Mouse (Mus musculus) small intestine, adult 2 months (tissue): ENCODE measurements around the gene Med21. TPM values are rescaled to one million over a fixed set of nuclear protein-coding genes. Genes with fewer than 3 reads are reported as not detected.

Source experiments
- H3K27ac ChIP-seq: fragments of 200-500 bp; 2 replicates; pipeline ENCODE4 v1.5.1; 2012; ENCODE audit warnings: low read depth, low read length, control low read depth, inconsistent platforms; ENCODE audit not compliant: insufficient read depth
- H3K27me3 ChIP-seq: fragments of 200-500 bp; 2 replicates; pipeline ENCODE4 v1.6.1; 2012; ENCODE audit warnings: mild to moderate bottlenecking, moderate library complexity, low read length, inconsistent platforms; ENCODE audit not compliant: control insufficient read depth, insufficient read depth
- H3K36me3 ChIP-seq: fragments of 200-500 bp; 2 replicates; pipeline ENCODE4 v1.6.1; 2012; ENCODE audit warnings: mild to moderate bottlenecking, low read length, control low read depth, inconsistent platforms; ENCODE audit not compliant: control insufficient read depth, insufficient read depth
- H3K4me1 ChIP-seq: fragments of 200-500 bp; 2 replicates; pipeline ENCODE4 v1.6.1; 2012; ENCODE audit warnings: low read length, inconsistent platforms, mixed read lengths; ENCODE audit not compliant: control insufficient read depth, insufficient read depth, insufficient read length
- H3K4me3 ChIP-seq: fragments of 200-500 bp; 2 replicates; pipeline ENCODE4 v1.5.1; 2012; ENCODE audit warnings: low read depth, mild to moderate bottlenecking, control low read depth, inconsistent platforms, low read length, moderate library complexity
- CTCF ChIP-seq: fragments of 200-500 bp; IDR thresholded peaks from 2 replicates; pipeline ENCODE4 v1.5.1; 2012; ENCODE audit warnings: low read depth, mild to moderate bottlenecking, control low read depth, inconsistent platforms, low read length, moderate library complexity, mixed read lengths; ENCODE audit not compliant: insufficient replicate concordance, insufficient read length; ENCODE audit errors: extremely low read depth
- POLR2A ChIP-seq: fragments of 200-500 bp; IDR thresholded peaks from 2 replicates; pipeline ENCODE4 v1.6.1; 2012; ENCODE audit warnings: low read depth, mild to moderate bottlenecking, control low read depth, inconsistent platforms, low read length, moderate library complexity
- WGBS: fragments of 180-500 bp; shearing (Covaris S2); methylation state at CpG from one replicate; pipeline ENCODE4 v1.1.7; 2018; 5-methylcytosine and 5-hydroxymethylcytosine counted together
- polyA plus RNA-seq: library from polyadenylated mRNA; depleted of rRNA; stranded (reverse); fragments of >200 nt; gene quantifications from 2 replicates; pipeline ENCODE4 v1.2.3, GENCODE M21; 2012

Gene Med21
- polyA plus RNA-seq, 1 experiment = 6.9 TPM

DNA sequence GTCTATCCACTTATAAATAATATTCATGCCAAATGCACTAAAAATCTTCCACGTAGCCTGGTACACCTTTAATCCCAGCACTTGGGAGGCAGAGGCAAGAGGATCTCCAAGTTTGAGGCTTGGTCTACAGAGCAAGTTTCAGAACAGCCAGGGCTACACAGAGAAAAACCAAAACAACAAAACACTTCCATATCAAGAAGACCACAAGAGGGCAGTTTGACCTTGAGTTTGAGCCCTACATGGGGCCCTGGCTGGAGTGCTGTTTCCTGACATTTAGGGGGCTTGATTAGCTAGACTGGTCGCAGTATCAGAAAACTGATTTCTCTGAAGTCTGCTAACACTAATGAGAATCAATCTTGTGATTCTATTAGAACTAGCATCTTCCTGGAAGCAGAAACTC, 18.2 kb downstream of the Med21 start:
- Histone ChIP-seq H3K4me3 (no peak overlapping the region), H3K36me3 (no peaks in the 10 kb centered on the region), H3K27ac (no peak overlapping the region), H3K4me1 (peaks cover 12% of the 10 kb centered on the region), H3K27me3 (no peaks in the 10 kb centered on the region)
- peak; percentile 21; the same call in 1 of the 2 replicates for TF ChIP-seq CTCF
- TF ChIP-seq POLR2A = no peak
- 63% methylated on average over 2 of the region's 2 CpGs for WGBS

GRCm38 (mm10) chr6:146661655-146662054, 19.3 kb downstream of the Med21 start:
- WGBS = 72% methylated on average over 5 of the region's 5 CpGs
- H3K4me3 ChIP-seq = no peak overlapping the region
- H3K4me1 ChIP-seq = peaks cover 12% of the 10 kb centered on the region
- H3K27ac ChIP-seq = no peak overlapping the region
- H3K36me3 ChIP-seq = no peaks in the 10 kb centered on the region
- H3K27me3 ChIP-seq = no peaks in the 10 kb centered on the region
- TF ChIP-seq CTCF (no peak), POLR2A (no peak)

- no peak overlapping the region for H3K4me3 ChIP-seq
- TF ChIP-seq CTCF = peak; percentile 87
- no peak for TF ChIP-seq POLR2A
- WGBS = 41% methylated on average over 5 of the region's 5 CpGs
- no peaks in the 10 kb centered on the region for H3K36me3 ChIP-seq
- H3K4me1 ChIP-seq = peaks cover 12% of the 10 kb centered on the region
- no peak overlapping the region for H3K27ac ChIP-seq
- H3K27me3 ChIP-seq = no peaks in the 10 kb centered on the region
Measured at GRCm38 (mm10) chr6:146662679-146663078, 20.3 kb downstream of the Med21 start.

DNA sequence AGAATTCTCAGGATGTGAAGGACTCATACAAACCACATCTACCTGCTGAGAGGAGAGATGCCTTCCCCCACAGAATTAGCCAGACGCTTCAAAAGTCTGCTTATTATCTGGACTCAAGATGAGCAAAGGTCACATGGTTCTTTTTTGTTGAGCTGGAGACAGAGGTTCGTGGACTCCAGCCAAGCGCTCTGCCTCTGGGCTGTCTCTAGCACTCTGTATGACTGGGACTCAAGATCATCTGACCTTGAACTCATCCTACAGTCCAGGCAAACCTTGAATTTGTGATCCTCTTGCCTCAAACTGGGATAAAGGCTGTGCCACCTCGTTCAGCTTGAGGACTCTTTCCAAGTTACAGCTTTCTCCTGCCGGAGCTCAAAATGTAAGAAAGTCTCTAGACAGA, 21.8 kb downstream of the Med21 start:
- no peak overlapping the region for H3K4me3 ChIP-seq
- 34% methylated on average over 5 of the region's 5 CpGs for WGBS

GRCm38 (mm10) chr6:146664917-146665316, 22.6 kb downstream of the Med21 start:
- TF ChIP-seq CTCF (no peak), POLR2A (no peak)
- no peak overlapping the region for H3K4me3 ChIP-seq
- H3K4me1 ChIP-seq = peaks cover 12% of the 10 kb centered on the region
- H3K36me3 ChIP-seq = no peaks in the 10 kb centered on the region
- 41% methylated on average over 5 of the region's 5 CpGs for WGBS
- no peak overlapping the region for H3K27ac ChIP-seq
- H3K27me3 ChIP-seq = no peaks in the 10 kb centered on the region

More for the DNA sequence above, 21.8 kb downstream of the Med21 start:
- Histone ChIP-seq H3K4me1 (peaks cover 12% of the 10 kb centered on the region), H3K36me3 (no peaks in the 10 kb centered on the region), H3K27ac (no peak overlapping the region), H3K27me3 (no peaks in the 10 kb centered on the region)
- TF ChIP-seq CTCF (no peak), POLR2A (no peak)

DNA sequence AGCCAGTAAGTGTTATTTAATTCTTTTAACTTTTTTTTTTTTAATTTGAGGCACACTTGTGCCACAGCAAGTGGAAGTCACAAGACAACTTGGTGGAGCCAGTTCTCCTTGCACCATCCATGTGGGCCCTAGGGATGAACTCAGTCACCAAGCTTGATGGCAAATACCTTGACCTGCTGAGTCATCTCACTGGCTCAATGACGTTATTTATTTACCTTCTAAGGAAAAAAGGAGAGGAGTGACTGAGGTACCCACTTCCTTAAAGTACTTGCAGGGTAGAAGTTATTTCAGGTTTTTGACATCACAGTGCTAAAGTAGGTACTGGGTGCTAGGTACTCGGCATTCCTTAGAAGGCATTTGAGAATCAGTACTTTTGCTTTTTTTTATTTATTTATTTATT, 23.1 kb downstream of the Med21 start:
- TF ChIP-seq CTCF = no peak
- TF ChIP-seq POLR2A = no peak
- 49% methylated on average over 2 of the region's 2 CpGs for WGBS

GRCm38 (mm10) chr6:146666811-146667210, 24.5 kb downstream of the Med21 start:
- H3K27me3 ChIP-seq = no peaks in the 10 kb centered on the region
- H3K36me3 ChIP-seq = no peaks in the 10 kb centered on the region
- H3K4me1 ChIP-seq = peaks cover 12% of the 10 kb centered on the region
- TF ChIP-seq CTCF = no peak
- TF ChIP-seq POLR2A = no peak
- H3K27ac ChIP-seq = no peak overlapping the region
- 76% methylated on average over 6 of the region's 6 CpGs for WGBS
- no peak overlapping the region for H3K4me3 ChIP-seq

More for the DNA sequence above, 23.1 kb downstream of the Med21 start:
- Histone ChIP-seq H3K4me1 (peaks cover 12% of the 10 kb centered on the region), H3K27me3 (no peaks in the 10 kb centered on the region), H3K36me3 (no peaks in the 10 kb centered on the region), H3K4me3 (no peak overlapping the region), H3K27ac (no peak overlapping the region)
